Mouse (Mus musculus) midbrain, embryonic 16.5 days (tissue): Measurements from ENCODE around the gene Gm28729. TPM values are rescaled to one million over a fixed set of nuclear protein-coding genes. Genes with fewer than 3 reads are reported as not detected.
"Not testable (repeated sequence)": the region's sequence is repeated elsewhere in the genome, so short reads cannot be mapped to it uniquely, and the experiment has no call there.

Experiments used
- ATAC-seq: fragments of 200-750 bp; cut with Nextera tagmentation; 2 replicates; pipeline ENCODE4 v1.8.0; 2017; ENCODE audit warnings: moderate TSS enrichment
- H3K27ac ChIP-seq: fragments of 300-500 bp; sonication (generic); 2 replicates; pipeline ENCODE4 v1.5.1; 2014; ENCODE audit warnings: mild to moderate bottlenecking, low read length, mixed read lengths
- H3K27me3 ChIP-seq: fragments of 300-500 bp; sonication (generic); 2 replicates; pipeline ENCODE4 v1.6.1; 2014; ENCODE audit warnings: low read depth, low read length, mixed read lengths; ENCODE audit not compliant: control insufficient read depth, insufficient read depth
- H3K36me3 ChIP-seq: fragments of 300-500 bp; sonication (generic); 2 replicates; pipeline ENCODE4 v1.6.1; 2014; ENCODE audit warnings: mild to moderate bottlenecking, low read length, moderate library complexity, mixed read lengths; ENCODE audit not compliant: control insufficient read depth, insufficient read depth
- H3K4me1 ChIP-seq: fragments of 300-500 bp; sonication (generic); 2 replicates; pipeline ENCODE4 v1.6.1; 2014; ENCODE audit warnings: mild to moderate bottlenecking, low read length, mixed read lengths; ENCODE audit not compliant: control insufficient read depth, insufficient read depth
- H3K4me2 ChIP-seq: fragments of 300-500 bp; sonication (generic); 2 replicates; pipeline ENCODE4 v1.6.1; 2014; ENCODE audit warnings: mild to moderate bottlenecking, low read length, mixed read lengths
- H3K4me3 ChIP-seq: fragments of 300-500 bp; sonication (generic); 2 replicates; pipeline ENCODE4 v1.5.1; 2014; ENCODE audit warnings: low read depth, mild to moderate bottlenecking, low read length, moderate library complexity, mixed read lengths
- H3K9ac ChIP-seq: fragments of 300-500 bp; sonication (generic); 2 replicates; pipeline ENCODE4 v1.6.1; 2014; ENCODE audit warnings: low read depth, low read length, mixed read lengths
- H3K9me3 ChIP-seq: fragments of 300-500 bp; sonication (generic); replicated peaks from 2 replicates; pipeline ENCODE4 v1.6.1; 2014; ENCODE audit warnings: mild to moderate bottlenecking, low read length, mixed read lengths; ENCODE audit not compliant: control insufficient read depth, poor library complexity, severe bottlenecking
- WGBS: fragments of 180-500 bp; shearing (Covaris S2); extraction: QIAGEN DNeasy Blood & Tissue Kit; methylation state at CpG from one replicate; pipeline ENCODE4 v1.1.7; 2014; 5-methylcytosine and 5-hydroxymethylcytosine counted together
- polyA plus RNA-seq: library from polyadenylated mRNA; unstranded; fragments of >200 nt; fragmentation: Nextera tagmentation; extraction: Ambion mirVana; gene quantifications from 2 replicates; pipeline ENCODE4 v1.2.1, GENCODE M21; 2015

Gm28729 gene
- polyA plus RNA-seq, 1 experiment from 2014 or later = 0.48 TPM

DNA sequence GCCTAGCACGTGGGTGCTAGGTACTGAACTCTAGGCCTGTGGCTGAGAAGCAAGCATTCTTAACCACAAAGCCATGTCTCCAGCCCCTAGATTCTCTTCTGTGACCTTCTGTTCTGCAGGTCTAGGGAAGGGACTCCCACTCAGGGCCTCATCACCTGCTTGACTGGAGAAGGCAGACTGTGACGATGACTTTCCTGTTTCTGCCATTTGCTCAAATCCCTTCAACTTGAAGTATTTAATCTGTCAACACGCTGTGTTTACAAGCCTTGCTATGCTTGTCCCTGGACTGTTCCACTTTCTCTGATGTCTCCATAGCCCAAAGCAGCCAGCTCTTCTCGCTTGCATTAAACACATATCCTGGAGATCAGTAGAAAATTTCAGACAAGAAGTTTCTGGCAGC lies 7.5 kb upstream of the Gm28729 start:
- no peaks in the 10 kb centered on the region for H3K27me3 ChIP-seq
- no peak overlapping the region for H3K4me3 ChIP-seq
- H3K36me3 ChIP-seq = no peaks in the 10 kb centered on the region
- H3K4me1 ChIP-seq = 0 out of 2 replicates have a peak, but pooled peaks cover 6% of the 10 kb centered on the region
- H3K9me3 ChIP-seq = no peaks in the 10 kb centered on the region
- H3K27ac ChIP-seq = no peak overlapping the region
- H3K9ac ChIP-seq = no peak overlapping the region
- H3K4me2 ChIP-seq = no peak overlapping the region
- ATAC-seq = no peak
- WGBS = 82% methylated on average over 4 of the region's 4 CpGs

DNA sequence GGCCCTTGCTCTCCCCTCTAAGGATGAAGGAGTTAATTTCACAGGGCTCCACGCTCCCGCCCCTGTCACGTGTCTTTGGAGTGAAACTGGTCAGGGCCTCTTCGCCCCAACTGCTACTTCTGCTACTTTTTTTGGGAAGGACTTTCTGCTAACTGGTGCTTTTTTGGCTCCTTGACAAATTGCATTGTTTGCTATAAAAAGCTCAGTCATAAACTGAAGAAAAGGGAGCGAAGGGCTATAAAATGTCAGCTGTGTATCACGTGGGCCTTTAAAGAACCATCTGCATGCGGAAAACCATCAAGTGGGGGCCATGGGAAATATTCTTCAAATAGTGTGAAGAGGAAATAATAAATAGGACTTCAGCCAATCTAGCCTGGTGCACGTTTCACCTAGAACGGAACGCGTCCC lies 5.6 kb upstream of the Gm28729 start:
- H3K4me2 ChIP-seq = no peak overlapping the region; the same call in 1 of the 2 replicates
- ATAC-seq = no peak
- H3K9ac ChIP-seq = no peak overlapping the region
- no peaks in the 10 kb centered on the region for H3K9me3 ChIP-seq
- WGBS = 62% methylated on average over 11 of the region's 11 CpGs
- no peak overlapping the region for H3K4me3 ChIP-seq
- H3K27me3 ChIP-seq = no peaks in the 10 kb centered on the region
- 0 out of 2 replicates have a peak, but pooled peaks cover 3% of the 10 kb centered on the region for H3K4me1 ChIP-seq
- H3K27ac ChIP-seq = no peak overlapping the region
- no peaks in the 10 kb centered on the region for H3K36me3 ChIP-seq

DNA sequence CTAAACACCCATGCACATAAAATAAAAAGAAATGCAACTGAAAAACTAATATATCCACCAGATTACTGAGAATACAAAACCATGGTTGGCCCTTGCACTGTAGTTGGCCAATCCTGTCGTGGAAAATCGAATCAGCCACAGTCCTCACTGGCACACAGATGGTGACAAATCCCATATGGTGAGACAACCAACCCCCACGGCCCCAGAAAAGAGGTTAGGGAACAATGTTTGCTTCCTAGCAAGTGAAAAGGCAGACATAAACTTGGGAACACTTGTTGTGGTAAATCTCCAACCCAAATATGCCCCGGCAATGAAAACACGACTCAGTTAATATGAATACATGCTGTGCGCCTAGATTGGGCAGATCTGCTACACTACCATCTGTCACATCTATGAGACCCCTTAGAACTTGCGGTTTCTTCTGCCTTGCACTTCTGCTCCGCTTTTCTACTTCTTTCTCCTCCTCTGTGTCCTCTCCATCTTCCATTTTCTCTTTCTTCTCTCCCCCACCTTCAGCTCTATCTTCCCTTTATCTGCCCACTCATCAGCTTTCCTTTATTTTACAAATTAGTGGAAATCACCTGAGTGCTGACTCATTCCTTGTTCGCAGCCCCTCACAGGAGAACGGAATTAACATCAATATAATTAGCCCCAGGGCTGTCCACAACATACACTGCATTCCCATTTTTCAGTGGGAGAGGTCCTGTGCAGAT lies 5.1 kb upstream of the Gm28729 start:
- H3K36me3 ChIP-seq = no peaks in the 10 kb centered on the region
- WGBS = 58% methylated on average over 10 of the region's 10 CpGs
- no peak for ATAC-seq
- no peak overlapping the region for H3K9ac ChIP-seq
- 0 out of 2 replicates have a peak, but pooled peaks cover 3% of the 10 kb centered on the region for H3K4me1 ChIP-seq
- no peaks in the 10 kb centered on the region for H3K9me3 ChIP-seq
- H3K4me3 ChIP-seq = no peak overlapping the region
- no peak overlapping the region; the same call in 1 of the 2 replicates for H3K4me2 ChIP-seq
- no peaks in the 10 kb centered on the region for H3K27me3 ChIP-seq
- no peak overlapping the region for H3K27ac ChIP-seq

DNA sequence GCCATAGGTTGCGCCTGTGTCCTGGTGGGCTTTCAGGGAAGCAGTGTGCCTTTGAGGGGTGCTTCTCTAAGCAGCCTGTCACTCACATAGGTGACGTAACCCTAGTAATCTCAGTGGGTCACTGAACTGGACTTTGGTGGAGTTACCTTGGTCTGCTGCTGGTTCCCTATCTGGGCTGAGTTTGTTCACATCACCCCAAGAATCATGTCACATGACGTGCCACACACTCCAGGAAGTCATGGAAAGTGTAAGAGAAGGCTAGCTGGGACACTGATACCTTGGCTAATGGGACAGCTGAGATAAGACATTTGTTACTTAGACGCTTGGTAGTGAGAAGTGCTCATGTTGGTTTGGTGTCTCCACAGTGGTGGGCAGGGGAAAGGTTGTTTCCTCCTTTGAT lies 947 bp upstream of the Gm28729 start:
- H3K4me3 ChIP-seq = no peak overlapping the region
- H3K4me1 ChIP-seq = 0 out of 2 replicates have a peak, but pooled peaks cover 3% of the 10 kb centered on the region
- no peak overlapping the region for H3K4me2 ChIP-seq
- no peak overlapping the region for H3K9ac ChIP-seq
- H3K9me3 ChIP-seq = no peaks in the 10 kb centered on the region
- no peak overlapping the region for H3K27ac ChIP-seq
- 90% methylated on average over 4 of the region's 4 CpGs for WGBS
- no peaks in the 10 kb centered on the region for H3K27me3 ChIP-seq
- no peak for ATAC-seq
- H3K36me3 ChIP-seq = no peaks in the 10 kb centered on the region

DNA sequence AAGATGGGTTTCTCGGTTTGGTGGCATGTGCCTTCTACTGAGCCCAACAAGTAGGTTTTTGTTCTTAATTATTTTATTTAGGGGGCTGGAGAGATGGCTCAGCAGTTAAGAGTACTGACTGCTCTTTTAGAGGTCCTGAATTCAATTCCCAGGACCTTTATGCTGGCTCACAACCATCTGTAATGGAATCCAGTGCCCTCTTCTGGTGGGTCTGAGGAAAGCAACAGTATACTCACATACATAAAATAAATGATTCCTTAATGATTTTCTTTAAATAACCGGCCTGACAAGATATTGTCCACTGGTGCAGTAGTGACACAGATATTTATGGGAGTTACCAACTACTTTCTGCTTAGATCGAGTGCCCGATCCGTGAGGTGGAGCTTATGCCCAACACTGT lies 1.9 kb downstream of the Gm28729 start:
- ATAC-seq = no peak
- Histone ChIP-seq H3K4me1 (no peaks in the 10 kb centered on the region), H3K9ac (no peak overlapping the region), H3K4me3 (no peak overlapping the region), H3K4me2 (no peak overlapping the region), H3K27ac (no peak overlapping the region), H3K36me3 (no peaks in the 10 kb centered on the region), H3K9me3 (no peaks in the 10 kb centered on the region), H3K27me3 (no peaks in the 10 kb centered on the region)
- WGBS = 90% methylated on average over 5 of the region's 5 CpGs

DNA sequence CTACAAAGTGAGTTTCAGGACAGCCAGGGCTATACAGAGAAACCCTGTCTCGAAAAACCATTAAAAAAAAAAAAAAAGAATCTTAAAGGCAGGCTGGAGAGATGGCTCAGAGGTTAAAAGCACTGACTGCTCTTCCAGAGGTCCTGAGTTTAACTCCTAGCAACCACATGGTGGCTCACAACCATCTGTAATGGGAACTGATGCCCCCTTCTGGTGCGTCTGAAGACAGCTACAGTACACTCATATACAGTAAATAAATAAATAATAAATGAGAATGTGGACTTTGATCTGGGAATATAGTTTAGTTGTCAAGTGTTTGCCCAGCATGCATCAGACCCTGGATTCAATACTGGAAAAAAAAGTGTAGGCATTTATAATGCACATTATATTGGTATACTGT lies 3.5 kb downstream of the Gm28729 start:
- 88% methylated on average over 2 of the region's 2 CpGs for WGBS
- H3K4me3 ChIP-seq, H3K27ac ChIP-seq, H3K4me1 ChIP-seq, H3K9me3 ChIP-seq, H3K4me2 ChIP-seq, H3K27me3 ChIP-seq, H3K9ac ChIP-seq, H3K36me3 ChIP-seq, ATAC-seq: not testable (repeated sequence)

DNA sequence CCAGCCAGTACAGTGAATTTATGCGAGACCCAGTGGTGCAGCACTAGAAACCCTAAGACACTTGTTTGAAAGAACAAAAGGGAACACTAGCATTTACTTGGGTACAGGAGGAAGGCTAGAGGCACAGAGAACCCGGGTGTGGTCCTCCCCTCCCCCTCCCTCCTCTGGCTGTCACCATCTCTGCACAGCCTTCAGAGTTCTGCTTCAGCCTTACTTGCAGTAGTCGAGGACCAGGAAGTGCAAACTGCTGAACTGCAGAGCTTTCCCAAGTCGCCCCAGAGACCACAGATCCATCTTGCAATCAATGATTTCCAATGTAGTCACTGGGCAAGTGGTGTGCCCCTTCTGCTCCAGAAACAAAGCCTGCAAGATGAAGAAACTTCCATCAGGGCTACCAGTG lies 7.6 kb downstream of the Gm28729 start:
- Histone ChIP-seq H3K4me3 (no peak overlapping the region), H3K27me3 (no peaks in the 10 kb centered on the region), H3K4me1 (no peaks in the 10 kb centered on the region), H3K27ac (no peak overlapping the region), H3K9me3 (no peaks in the 10 kb centered on the region), H3K9ac (no peak overlapping the region), H3K4me2 (no peak overlapping the region), H3K36me3 (no peaks in the 10 kb centered on the region)
- WGBS = 46% methylated on average over 4 of the region's 4 CpGs
- ATAC-seq = no peak

DNA sequence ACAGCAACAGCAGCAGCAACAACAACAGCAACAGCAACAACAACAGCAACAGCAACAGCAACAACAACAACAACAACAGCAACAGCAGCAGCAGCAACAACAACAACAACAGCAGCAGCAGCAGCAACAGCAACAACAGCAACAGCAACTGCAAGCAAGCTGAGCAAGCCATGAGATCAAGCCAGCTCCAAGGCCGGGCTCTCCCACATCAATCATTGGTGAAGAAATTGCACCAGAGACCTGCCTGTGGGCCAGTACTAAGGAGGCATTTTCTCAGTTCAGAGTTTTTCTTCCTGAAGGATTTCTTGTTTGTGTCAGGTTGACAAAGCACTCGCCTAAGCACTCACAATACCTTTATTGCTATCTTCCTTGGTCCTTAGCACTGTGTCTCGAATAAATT lies 8.3 kb downstream of the Gm28729 start:
- Histone ChIP-seq H3K4me2 (no peak overlapping the region), H3K36me3 (no peaks in the 10 kb centered on the region), H3K27me3 (no peaks in the 10 kb centered on the region), H3K4me3 (no peak overlapping the region), H3K4me1 (no peaks in the 10 kb centered on the region), H3K9me3 (no peaks in the 10 kb centered on the region), H3K27ac (no peak overlapping the region), H3K9ac (no peak overlapping the region)
- no peak for ATAC-seq
- WGBS = 76% methylated on average over 3 of the region's 3 CpGs

DNA sequence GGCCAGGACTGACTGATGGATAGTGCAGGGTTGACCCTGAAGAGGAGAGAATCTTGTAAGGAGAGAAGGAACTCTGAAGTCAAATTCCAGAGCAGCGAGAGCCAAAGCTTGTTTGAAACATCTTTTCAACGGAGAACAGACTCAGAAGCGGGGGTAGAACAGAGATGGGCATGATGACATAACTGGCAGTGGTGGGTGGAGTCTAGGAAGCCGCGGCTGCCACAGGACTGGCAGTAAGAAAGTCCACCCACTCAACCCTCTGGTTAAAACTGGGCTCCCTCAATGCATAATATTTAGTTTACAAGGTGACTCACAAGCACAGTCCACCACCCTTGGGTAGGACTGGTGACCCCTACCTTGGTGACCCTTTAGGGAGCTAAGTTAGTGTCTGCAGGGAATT lies 9.3 kb downstream of the Gm28729 start:
- no peak overlapping the region for H3K9ac ChIP-seq
- H3K27me3 ChIP-seq = no peaks in the 10 kb centered on the region
- H3K36me3 ChIP-seq = no peaks in the 10 kb centered on the region
- 85% methylated on average over 5 of the region's 5 CpGs for WGBS
- no peaks in the 10 kb centered on the region for H3K9me3 ChIP-seq
- H3K4me1 ChIP-seq = no peaks in the 10 kb centered on the region
- no peak for ATAC-seq
- H3K4me2 ChIP-seq = no peak overlapping the region
- no peak overlapping the region for H3K27ac ChIP-seq
- no peak overlapping the region for H3K4me3 ChIP-seq
